Mouse (Mus musculus) ES-E14 (cell line): ENCODE results near the gene Slc1a3.

Source experiments
- HCFC1 ChIP-seq: IDR thresholded peaks from 2 replicates; pipeline ENCODE4 v1.6.1; 2012; ENCODE audit warnings: low read length, inconsistent platforms, borderline replicate concordance; ENCODE audit not compliant: insufficient read depth
- MAFK ChIP-seq: IDR thresholded peaks from 2 replicates; pipeline ENCODE4 v1.6.1; 2014; ENCODE audit warnings: mild to moderate bottlenecking, low read depth, low read length, inconsistent platforms; ENCODE audit not compliant: insufficient read depth
- ZNF384 ChIP-seq: IDR thresholded peaks from 2 replicates; pipeline ENCODE4 v1.6.1; 2012; ENCODE audit warnings: low read depth, low read length, inconsistent platforms

- TF ChIP-seq HCFC1 = no peak
- no peak for TF ChIP-seq MAFK
- no peak for TF ChIP-seq ZNF384
Measured at GRCm38 (mm10) chr15:8639856-8640255, 70.7 kb downstream of the Slc1a3 start.
